Mouse (Mus musculus) bone marrow, adult 2 months (tissue): ENCODE data around the gene Acap2.

ENCODE experiments used
- CTCF ChIP-seq: fragments of 200-500 bp; IDR thresholded peaks from 2 replicates; pipeline ENCODE4 v1.5.1; 2011; ENCODE audit warnings: low read length, control low read depth; ENCODE audit not compliant: control insufficient read depth, insufficient read depth
- POLR2A ChIP-seq: fragments of 200-500 bp; IDR thresholded peaks from 2 replicates; pipeline ENCODE4 v1.6.1; 2011; ENCODE audit warnings: low read depth, mild to moderate bottlenecking, control low read depth, low read length, borderline replicate concordance; ENCODE audit not compliant: control insufficient read depth

DNA sequence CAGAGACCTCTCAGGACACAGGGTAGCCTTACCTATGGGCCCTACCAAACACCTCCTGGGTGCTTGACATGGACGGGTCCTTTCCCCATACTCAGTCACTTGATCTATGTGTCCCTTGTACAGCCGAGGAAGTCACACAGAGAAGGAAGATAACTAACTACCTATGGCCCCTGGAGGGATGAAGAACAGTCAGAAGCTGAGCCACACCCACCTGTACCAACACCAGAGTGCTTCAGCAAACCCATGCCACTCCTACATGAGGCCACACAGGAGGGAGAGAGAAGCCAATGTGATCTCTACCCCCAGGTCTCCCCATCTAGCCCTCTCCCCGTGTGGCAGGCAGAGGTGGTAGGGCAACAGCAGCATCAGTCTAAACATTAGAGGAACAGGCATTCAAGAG, 138.1 kb downstream of the Acap2 start:
- TF ChIP-seq POLR2A (no peak), CTCF (no peak)
